Mouse (Mus musculus): Measurements from ENCODE around the gene Slc12a3.

GRCm38 (mm10) chr8:94363906-94364305 is 34.9 kb downstream of the Slc12a3 start:
- TF ChIP-seq CTCF (conservative IDR thresholded peaks at IDR 0.05; ENCODE audit: insufficient read depth, insufficient read length, low read depth, low read length): no peak
- no peak for TF ChIP-seq POLR2A (IDR thresholded peaks at IDR 0.05; ENCODE audit: low read depth, low read length)

Data from kidney, adult 2 months (tissue).